ENCODE assay signal across 8 mouse cellular contexts in the genomic region with DNA sequence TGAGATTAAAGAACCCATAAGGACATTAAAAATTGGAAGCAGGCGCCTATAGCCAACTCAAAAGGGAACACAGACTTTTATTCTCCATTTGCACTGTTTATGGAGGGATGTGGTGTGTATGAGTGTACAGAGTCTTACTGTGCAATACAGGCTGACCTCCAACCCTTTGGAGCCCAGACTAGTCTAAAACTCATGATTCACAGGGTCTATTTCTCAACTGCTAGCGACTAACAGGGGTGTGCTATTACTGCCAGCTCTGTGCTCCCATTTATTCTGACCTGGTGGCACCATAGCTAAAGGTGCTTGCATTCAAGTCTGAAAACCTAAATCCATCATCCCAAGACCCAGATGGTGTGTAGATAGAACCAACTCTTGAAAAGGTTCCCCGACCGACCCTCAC. TPM values are rescaled to one million over a fixed set of nuclear protein-coding genes. Genes with fewer than 3 reads are reported as not detected.
DNase-seq lines count a peak whose midpoint lies in the region; ATAC-seq and TF ChIP-seq lines count a peak whose summit lies in the region.

No protein-coding gene starts in this region.

- H3K27ac ChIP-seq in kidney, adult 2 months (ENCODE audit: insufficient read depth, low read depth, low read length): no peak overlapping the region
- H3K27ac ChIP-seq in forebrain, embryonic 16.5 days (ENCODE audit: low read length): peak overlapping the region; percentile 99
- 0 out of 2 replicates have a peak overlapping the region, but pooled peaks have one; percentile 24 for H3K27ac ChIP-seq in liver, embryonic 16.5 days (ENCODE audit: low read length)

- H3K27me3 ChIP-seq in kidney, adult 2 months (replicated peaks; ENCODE audit: control insufficient read depth, insufficient read depth, low read length): peaks cover 1% of the 10 kb centered on the region; the same call in 1 of the 2 replicates
- no peaks in the 10 kb centered on the region for H3K27me3 ChIP-seq in forebrain, embryonic 16.5 days (replicated peaks; ENCODE audit: control insufficient read depth, insufficient read depth, low read length)
- peaks cover 52% of the 10 kb centered on the region for H3K27me3 ChIP-seq in liver, embryonic 16.5 days (ENCODE audit: control insufficient read depth, insufficient read depth, low read depth, low read length)

- no peaks in the 10 kb centered on the region for H3K36me3 ChIP-seq in kidney, adult 2 months (ENCODE audit: control insufficient read depth, insufficient read depth, low read length)
- H3K36me3 ChIP-seq in forebrain, embryonic 16.5 days (ENCODE audit: control insufficient read depth, insufficient read depth): no peaks in the 10 kb centered on the region
- no peaks in the 10 kb centered on the region for H3K36me3 ChIP-seq in liver, embryonic 16.5 days (ENCODE audit: control insufficient read depth, insufficient read depth)

- no peaks in the 10 kb centered on the region for H3K9me3 ChIP-seq in forebrain, embryonic 16.5 days (ENCODE audit: control insufficient read depth, low read length)
- no peaks in the 10 kb centered on the region for H3K9me3 ChIP-seq in liver, embryonic 16.5 days (replicated peaks; ENCODE audit: control insufficient read depth, low read length)

- peak overlapping the region; percentile 56; the same call in 1 of the 2 replicates for H3K4me3 ChIP-seq in kidney, adult 2 months (ENCODE audit: insufficient read depth, low read depth, low read length)
- peak overlapping the region; percentile 64 for H3K4me3 ChIP-seq in forebrain, embryonic 16.5 days (replicated peaks; ENCODE audit: low read length)
- H3K4me3 ChIP-seq in liver, embryonic 16.5 days (ENCODE audit: low read depth, low read length): peak overlapping the region; percentile 67

- no peak for ATAC-seq in forebrain, embryonic 16.5 days
- ATAC-seq in liver, embryonic 16.5 days (ENCODE audit: low read depth): no peak
- ATAC-seq in erythroblast, adult 5-6 weeks (replicated peaks; ENCODE audit: low FRiP score, poor library complexity, severe bottlenecking): no peak

- 85% methylated on average over 4 of the region's 4 CpGs for WGBS in kidney, adult 2 months
- 59% methylated on average over 4 of the region's 4 CpGs for WGBS in forebrain, embryonic 16.5 days
- WGBS in liver, embryonic 16.5 days (ENCODE audit: insufficient replicate concordance): 44% methylated on average over 4 of the region's 4 CpGs

- H3K4me2 ChIP-seq in forebrain, embryonic 16.5 days (ENCODE audit: low read length): peak overlapping the region; percentile 77
- H3K4me2 ChIP-seq in liver, embryonic 16.5 days (ENCODE audit: low read depth, low read length): peak overlapping the region; percentile 79

- no peak for TF ChIP-seq POLR2A in kidney, adult 2 months (IDR thresholded peaks at IDR 0.05; ENCODE audit: low read depth, low read length)

- 0 out of 2 replicates have a peak, but pooled peaks cover 2% of the 10 kb centered on the region for H3K4me1 ChIP-seq in kidney, adult 2 months (ENCODE audit: control insufficient read depth, insufficient read depth, low read length)
- H3K4me1 ChIP-seq in forebrain, embryonic 16.5 days (replicated peaks; ENCODE audit: control insufficient read depth, insufficient read depth, low read length): peaks cover 6% of the 10 kb centered on the region
- no peaks in the 10 kb centered on the region; the same call in 1 of the 2 replicates for H3K4me1 ChIP-seq in liver, embryonic 16.5 days (ENCODE audit: control insufficient read depth, low read depth, low read length)

- H3K9ac ChIP-seq in forebrain, embryonic 16.5 days (replicated peaks; ENCODE audit: low read depth, low read length): peak overlapping the region; percentile 93
- no peak overlapping the region for H3K9ac ChIP-seq in liver, embryonic 16.5 days (ENCODE audit: low read depth, low read length)

- no peak for TF ChIP-seq CTCF in kidney, adult 2 months (conservative IDR thresholded peaks at IDR 0.05; ENCODE audit: insufficient read depth, insufficient read length, low read depth, low read length)

- no peak for DNase-seq in kidney, adult 2 months
- DNase-seq in kidney, postnatal 36 days: no peak
- peak; percentile 5 for DNase-seq in adrenal gland, postnatal 10 days
- DNase-seq in left cerebral cortex, adult 8-10 months (ENCODE audit: low spot score in 2 of 2): no peak
- DNase-seq in right cerebral cortex, adult 2 months (ENCODE audit: low spot score in 2 of 2): no peak

RNA-seq across cellular contexts. Expression of gene Marcks, which starts 2.9 kb away (rescaled TPM):
- 14.4 and 15.3 TPM in 2 replicates for polyA plus RNA-seq in kidney, adult 2 months (2012; rRNA removed)
- total RNA-seq in adrenal gland, postnatal 10 days (2021): 100 to 1,000 TPM; 107 to 149 TPM
- polyA plus RNA-seq in forebrain, embryonic 16.5 days (2015; fragmentation: Nextera tagmentation; extraction: Ambion mirVana): 178 and 197 TPM in 2 replicates
- polyA plus RNA-seq in liver, embryonic 16.5 days (2015; fragmentation: Nextera tagmentation; extraction: Ambion mirVana): 13.3 and 14.1 TPM in 2 replicates
- 9.0 and 13.6 TPM in 2 replicates for total RNA-seq in erythroblast, adult 5-6 weeks (2015; ENCODE audit: low replicate concordance)
- total RNA-seq in erythroblast, adult 5-6 weeks (2017; ENCODE audit: low replicate concordance): 10.9 and 14.5 TPM in 2 replicates
- total RNA-seq in left cerebral cortex, adult 8-10 months (2022): 100 to 1,000 TPM; 110 to 127 (median 121) TPM

Comparison
In these comparisons a context has a peak if more than half of its experiments do, and no peak if none do; other contexts are left out.
1. RNA of gene Marcks, which starts 2.9 kb away (total RNA-seq): 107 to 149 TPM in adrenal gland, postnatal 10 days and 110 to 127 TPM in left cerebral cortex, adult 8-10 months; 9.0 to 14.5 TPM in erythroblast, adult 5-6 weeks; every median in the first group is over 4 times any median in the second.
2. Peak in every context shown above with its lines, with median percentiles within 50 percentile points of each other: H3K4me3 ChIP-seq.